Mouse (Mus musculus): Measurements from ENCODE around the gene Msx1. TPM values are rescaled to one million over a fixed set of nuclear protein-coding genes. Genes with fewer than 3 reads are reported as not detected.
"Not testable (repeated sequence)": the region's sequence is repeated elsewhere in the genome, so short reads cannot be mapped to it uniquely, and the experiment has no call there.

The Msx1 gene
- 1 to 10 TPM; 4.7 to 5.2 (median 5.1) TPM for total RNA-seq (2022)

- peak; percentile 29 to 58 for DNase-seq (ENCODE audit: low spot score in 2 of 2)
Observed at GRCm38 (mm10) chr5:37824461-37824795, at the start of gene Msx1. TSS of gene Msx1 (minus strand) at chr5:37824583.

DNA sequence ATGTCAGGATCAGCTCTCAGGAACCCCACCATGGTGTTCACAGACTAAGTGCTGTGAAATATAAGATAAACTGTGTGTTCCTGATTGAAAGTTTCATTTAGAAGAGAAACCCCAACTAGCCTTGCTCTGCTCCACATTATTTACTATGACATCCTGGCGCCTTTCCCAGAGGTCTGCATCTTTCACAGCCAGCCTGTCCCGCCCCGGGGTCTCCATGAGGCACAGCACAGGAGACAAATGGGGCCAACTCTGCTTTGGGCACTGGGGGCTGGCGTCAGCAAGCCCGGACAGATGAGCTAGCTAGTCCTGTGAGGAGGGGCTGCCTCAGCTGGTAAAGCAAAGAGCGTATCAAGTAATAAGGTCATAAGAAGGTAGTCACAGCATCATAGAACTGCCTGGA is 41.1 kb upstream of the Msx1 start:
- no peak for DNase-seq (ENCODE audit: low spot score in 2 of 2)

DNA sequence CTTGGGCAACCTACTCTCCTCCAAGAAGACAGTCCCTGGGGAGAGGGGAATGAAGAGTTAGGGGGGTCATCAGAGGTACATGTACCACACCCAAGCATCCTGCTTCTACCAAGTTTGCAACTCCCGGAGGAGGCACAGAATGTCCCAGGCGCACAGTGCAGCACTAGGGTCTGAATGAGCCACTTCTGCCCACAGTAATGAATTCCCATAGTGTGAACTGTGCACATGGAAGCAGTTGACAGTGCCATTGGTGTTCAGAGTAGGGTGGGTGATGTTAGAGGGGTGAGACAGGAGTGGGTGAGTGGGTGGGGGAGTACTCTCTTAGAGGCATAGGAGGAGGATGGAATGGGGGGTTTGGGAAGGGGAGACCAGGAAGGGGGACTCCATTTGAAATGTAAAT is 39.9 kb upstream of the Msx1 start:
- DNase-seq (ENCODE audit: low spot score in 2 of 2): no peak

DNA sequence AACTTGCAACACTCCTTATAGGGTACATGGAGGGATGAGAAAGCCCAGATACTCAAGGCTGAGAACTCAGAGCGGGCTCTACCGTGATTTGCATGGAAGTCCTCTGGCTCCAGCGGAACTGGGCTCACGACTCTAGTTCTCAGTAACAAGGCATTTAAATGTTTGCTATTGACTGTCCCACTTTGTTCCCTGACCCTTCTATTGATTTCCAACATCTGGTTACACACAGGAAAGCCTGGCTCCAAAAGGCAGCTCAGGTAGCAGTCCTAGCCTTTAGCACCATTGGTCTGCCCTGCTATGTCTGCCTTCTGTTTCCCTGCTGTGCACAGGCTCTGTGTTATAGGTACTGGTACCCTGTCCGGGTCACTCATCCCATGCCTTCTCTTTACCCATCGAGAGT is 36.5 kb upstream of the Msx1 start:
- no peak for DNase-seq (ENCODE audit: low spot score in 2 of 2)

GRCm38 (mm10) chr5:37860151-37860721 is 35.9 kb upstream of the Msx1 start:
- peak; percentile 79 to 81 for DNase-seq (ENCODE audit: low spot score in 2 of 2)

GRCm38 (mm10) chr5:37857763-37858545 is 33.6 kb upstream of the Msx1 start:
- DNase-seq (ENCODE audit: low spot score in 2 of 2): peak; percentile 50 to 65

DNA sequence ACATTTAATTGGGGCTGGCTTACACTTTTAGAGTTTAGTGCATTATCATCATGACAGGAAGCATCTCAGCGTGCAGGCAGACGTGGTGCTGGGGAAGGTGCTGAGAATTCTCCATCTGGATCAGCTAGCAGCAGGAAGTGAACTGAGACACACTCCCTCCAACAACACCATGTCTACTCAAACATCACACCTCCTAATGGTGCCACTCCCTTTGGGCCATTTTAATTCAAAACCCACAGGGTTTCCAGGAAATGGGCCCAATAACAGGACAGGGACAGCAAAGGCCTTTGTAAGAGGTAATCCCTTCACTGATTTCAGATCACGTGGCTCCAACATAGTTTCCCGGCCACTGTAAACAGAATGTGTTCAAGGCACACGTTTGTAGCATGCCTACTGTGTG is 31.7 kb upstream of the Msx1 start:
- no peak for DNase-seq (ENCODE audit: low spot score in 2 of 2)

- DNase-seq (ENCODE audit: low spot score in 2 of 2): no peak
Observed at GRCm38 (mm10) chr5:37854233-37854632, 29.9 kb upstream of the Msx1 start.

- no peak for DNase-seq (ENCODE audit: low spot score in 2 of 2)
Observed at GRCm38 (mm10) chr5:37851305-37851982, 27.1 kb upstream of the Msx1 start.

DNA sequence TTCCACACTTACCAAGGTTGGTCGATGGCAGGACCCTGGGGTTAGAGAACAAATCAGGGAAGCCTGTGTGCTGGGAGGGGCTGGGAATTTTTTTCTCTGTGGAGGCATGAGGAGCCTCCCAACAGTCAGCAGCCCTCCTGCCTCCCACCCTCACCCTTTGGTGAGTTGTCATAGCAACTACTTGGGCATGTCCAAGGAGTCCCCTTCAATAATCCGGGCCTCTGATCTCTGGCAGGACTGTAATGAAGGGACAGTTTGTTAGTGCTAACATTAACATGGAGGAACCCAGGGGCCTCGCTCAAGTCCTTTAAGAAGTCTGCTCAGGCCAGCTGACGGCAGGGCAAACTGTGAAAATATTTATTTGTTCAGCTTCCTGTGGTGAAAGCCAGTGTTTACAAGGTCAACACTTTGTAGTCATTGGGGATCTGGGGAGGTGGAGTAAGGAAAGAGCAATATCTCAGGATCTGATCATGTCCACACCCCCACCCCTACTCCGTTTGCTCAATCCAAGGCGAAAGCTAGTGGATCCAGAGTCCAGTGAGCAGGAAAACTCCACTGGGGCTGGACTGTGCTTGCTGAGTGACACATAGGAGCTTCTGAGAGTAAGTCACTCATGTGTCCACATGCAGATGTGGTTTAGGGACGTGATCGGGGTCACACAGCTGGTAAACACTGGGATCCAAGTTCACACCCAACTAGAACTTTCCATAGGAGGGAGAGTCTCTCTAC is 24.8 kb upstream of the Msx1 start:
- no peak for DNase-seq (ENCODE audit: low spot score in 2 of 2)

- no peak for DNase-seq (ENCODE audit: low spot score in 2 of 2)
Observed at GRCm38 (mm10) chr5:37836267-37836646, 11.9 kb upstream of the Msx1 start.

- no peak for DNase-seq (ENCODE audit: low spot score in 2 of 2)
Observed at GRCm38 (mm10) chr5:37835590-37836266, 11.3 kb upstream of the Msx1 start.

GRCm38 (mm10) chr5:37832766-37833165 is 8.4 kb upstream of the Msx1 start:
- DNase-seq (ENCODE audit: low spot score in 2 of 2): no peak

- no peak for DNase-seq (ENCODE audit: low spot score in 2 of 2)
Observed at GRCm38 (mm10) chr5:37832031-37832430, 7.6 kb upstream of the Msx1 start.

DNA sequence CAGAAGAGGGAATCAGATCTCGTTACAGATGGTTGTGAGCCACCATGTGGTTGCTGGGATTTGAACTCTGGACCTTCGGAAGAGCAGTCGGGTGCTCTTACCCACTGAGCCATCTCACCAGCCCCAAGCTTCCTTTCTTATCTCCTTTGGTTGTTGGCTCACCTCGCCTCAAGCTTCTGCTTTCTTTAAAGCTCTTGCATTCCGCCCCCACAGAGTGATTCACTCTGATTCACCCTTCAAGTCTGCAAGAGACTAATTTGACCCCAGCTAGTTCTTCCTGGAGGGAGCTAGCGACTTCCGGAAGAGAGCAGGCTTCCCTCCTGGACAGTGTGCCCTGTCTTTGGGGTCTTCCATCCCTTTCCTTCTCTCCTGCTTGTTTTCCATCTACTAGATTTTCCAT is 6.1 kb upstream of the Msx1 start:
- not testable (repeated sequence) for DNase-seq (ENCODE audit: low spot score in 2 of 2)

DNA sequence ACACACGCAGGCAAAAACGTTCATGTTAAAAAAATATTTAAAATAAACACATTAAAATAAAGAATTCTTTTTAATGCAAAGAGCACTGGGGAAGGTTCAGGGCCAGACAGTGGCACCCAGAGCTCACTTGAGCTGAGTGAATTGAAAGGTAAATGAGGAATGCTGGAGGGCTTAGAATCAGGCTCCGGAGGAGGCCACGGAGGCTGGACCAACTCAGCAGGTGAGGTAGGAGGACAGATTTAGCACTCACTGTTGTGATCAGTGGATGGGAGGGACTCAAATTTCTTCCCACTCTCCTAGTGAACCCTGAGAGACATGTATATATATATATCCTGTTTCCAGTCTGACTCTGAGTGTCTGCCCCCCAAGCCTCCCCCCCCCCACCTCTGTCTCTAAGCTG is 5.5 kb upstream of the Msx1 start:
- DNase-seq (ENCODE audit: low spot score in 2 of 2): no peak

DNA sequence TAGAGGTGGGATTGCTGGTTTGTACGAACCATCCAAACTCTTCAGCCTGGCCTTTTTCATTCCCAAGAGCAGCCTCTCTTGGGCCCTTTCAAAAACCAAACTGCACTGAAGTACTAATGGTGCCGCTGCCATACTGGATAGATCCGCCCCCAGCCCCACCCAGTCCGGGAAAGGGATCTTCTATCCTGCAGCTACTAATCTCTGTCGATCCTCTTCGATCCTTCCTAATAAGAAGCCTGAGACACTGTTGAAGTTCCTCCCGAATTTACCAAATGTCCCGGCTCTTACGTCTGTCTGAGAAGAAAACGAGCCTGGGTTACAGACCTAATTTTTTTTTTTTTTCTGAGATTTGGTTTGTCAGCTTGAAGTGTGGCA is 4.9 kb upstream of the Msx1 start:
- no peak for DNase-seq (ENCODE audit: low spot score in 2 of 2)

DNA sequence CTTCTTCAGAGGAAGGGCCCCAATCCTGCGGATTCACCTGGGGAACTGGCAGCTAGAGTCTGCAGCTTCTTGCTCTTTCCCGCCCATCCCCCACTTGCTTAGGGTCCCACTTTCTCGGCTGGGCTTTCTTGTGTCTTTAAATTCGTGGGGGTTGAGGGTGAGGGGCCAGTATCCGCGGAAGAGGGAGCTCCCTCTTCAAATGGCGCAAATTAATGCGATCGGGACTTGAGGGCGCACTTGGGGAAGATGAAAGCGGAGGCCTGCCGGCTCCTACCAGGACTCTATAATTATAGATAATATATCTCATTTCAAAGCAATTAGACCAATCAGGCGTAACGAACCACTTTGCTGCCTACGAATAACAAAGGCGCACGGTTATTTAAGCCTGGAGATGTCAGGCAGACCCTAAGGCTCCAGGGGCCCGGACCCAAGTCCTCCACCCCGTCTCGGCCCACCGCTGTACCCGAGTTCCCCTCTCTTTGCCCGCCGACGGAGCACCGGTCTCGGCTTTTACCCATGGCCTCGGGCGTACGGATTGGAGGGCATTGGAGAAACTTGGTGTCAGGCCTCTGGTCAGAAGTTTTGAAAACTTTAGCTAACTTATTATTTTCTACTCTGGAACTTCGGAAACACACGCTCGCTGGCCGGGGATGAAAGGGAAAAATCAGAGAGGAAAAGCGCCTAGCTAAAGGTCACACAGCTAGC is 4.4 kb upstream of the Msx1 start:
- DNase-seq (ENCODE audit: low spot score in 2 of 2): no peak

GRCm38 (mm10) chr5:37828001-37828400 is 3.6 kb upstream of the Msx1 start:
- DNase-seq (ENCODE audit: low spot score in 2 of 2): no peak

GRCm38 (mm10) chr5:37827626-37827950 is 3.2 kb upstream of the Msx1 start:
- DNase-seq (ENCODE audit: low spot score in 2 of 2): no peak

All from layer of hippocampus, adult 8-10 months (tissue).